Mouse (Mus musculus) stomach, postnatal 0 days (tissue): ENCODE data around the gene Tlr2. TPM values are rescaled to one million over a fixed set of nuclear protein-coding genes. Genes with fewer than 3 reads are reported as not detected.

Experiments
- ATAC-seq: fragments of 200-750 bp; cut with Nextera tagmentation; 2 replicates; pipeline ENCODE4 v1.8.0; 2017; ENCODE audit not compliant: low FRiP score, low TSS enrichment
- DNase-seq: peaks from one replicate; pipeline ENCODE4 v3.0.0-alpha.2; 2016; ENCODE audit warnings: low spot score
- H3K27ac ChIP-seq: fragments of 300-500 bp; sonication (generic); replicated peaks from 2 replicates; pipeline ENCODE4 v1.5.1; 2014; ENCODE audit warnings: mild to moderate bottlenecking, control low read depth
- H3K27me3 ChIP-seq: fragments of 300-500 bp; sonication (generic); 2 replicates; pipeline ENCODE4 v1.6.1; 2014; ENCODE audit warnings: low read length; ENCODE audit not compliant: control insufficient read depth, insufficient read depth
- H3K36me3 ChIP-seq: fragments of 300-500 bp; sonication (generic); 2 replicates; pipeline ENCODE4 v1.6.1; 2014; ENCODE audit warnings: low read length, mixed read lengths; ENCODE audit not compliant: control insufficient read depth, insufficient read depth
- H3K4me1 ChIP-seq: fragments of 300-500 bp; sonication (generic); replicated peaks from 2 replicates; pipeline ENCODE4 v1.6.1; 2014; ENCODE audit warnings: antibody characterized with exemption; ENCODE audit not compliant: control insufficient read depth, insufficient read depth
- H3K4me2 ChIP-seq: fragments of 300-500 bp; sonication (generic); replicated peaks from 2 replicates; pipeline ENCODE4 v1.6.1; 2014; ENCODE audit warnings: low read depth, mild to moderate bottlenecking, control low read depth, moderate library complexity
- H3K4me3 ChIP-seq: fragments of 300-500 bp; sonication (generic); 2 replicates; pipeline ENCODE4 v1.5.1; 2014; ENCODE audit warnings: low read depth, low read length, control low read depth
- H3K9ac ChIP-seq: fragments of 300-500 bp; sonication (generic); 2 replicates; pipeline ENCODE4 v1.6.1; 2014; ENCODE audit warnings: mild to moderate bottlenecking, low read length, control low read depth, mixed read lengths
- H3K9me3 ChIP-seq: fragments of 300-500 bp; sonication (generic); 2 replicates; pipeline ENCODE4 v1.6.1; 2016; ENCODE audit warnings: low read length; ENCODE audit not compliant: control insufficient read depth
- CTCF ChIP-seq: IDR thresholded peaks from 2 replicates; pipeline ENCODE4 v1.5.1; 2016; ENCODE audit warnings: antibody characterized with exemption, low read depth, mild to moderate bottlenecking, moderate library complexity
- EP300 ChIP-seq: optimal IDR thresholded peaks from 2 replicates; pipeline ENCODE3; 2016; ENCODE audit warnings: antibody characterized with exemption
- WGBS: fragments of 180-500 bp; shearing (Covaris S2); extraction: QIAGEN DNeasy Blood & Tissue Kit; methylation state at CpG from one replicate; pipeline ENCODE4 v1.1.7; 2014; 5-methylcytosine and 5-hydroxymethylcytosine counted together
- polyA plus RNA-seq: library from polyadenylated mRNA; unstranded; fragments of >200 nt; fragmentation: Nextera tagmentation; extraction: Ambion mirVana; gene quantifications from 2 replicates; pipeline ENCODE4 v1.2.1, GENCODE M21; 2015

The Tlr2 gene
- polyA plus RNA-seq, 1 experiment from 2014 or later, result 8.5 TPM

GRCm38 (mm10) chr3:83812863-83813262, 28.7 kb downstream of the Tlr2 start:
- no peaks in the 10 kb centered on the region for H3K36me3 ChIP-seq
- no peak overlapping the region for H3K4me3 ChIP-seq
- H3K27ac ChIP-seq, result no peak overlapping the region
- H3K9me3 ChIP-seq, result no peaks in the 10 kb centered on the region
- TF ChIP-seq EP300, result no peak
- TF ChIP-seq CTCF, result no peak
- no peak for DNase-seq
- ATAC-seq, result no peak
- no peak overlapping the region for H3K4me2 ChIP-seq
- H3K4me1 ChIP-seq, result no peaks in the 10 kb centered on the region
- H3K9ac ChIP-seq, result no peak overlapping the region
- H3K27me3 ChIP-seq, result no peaks in the 10 kb centered on the region

DNA sequence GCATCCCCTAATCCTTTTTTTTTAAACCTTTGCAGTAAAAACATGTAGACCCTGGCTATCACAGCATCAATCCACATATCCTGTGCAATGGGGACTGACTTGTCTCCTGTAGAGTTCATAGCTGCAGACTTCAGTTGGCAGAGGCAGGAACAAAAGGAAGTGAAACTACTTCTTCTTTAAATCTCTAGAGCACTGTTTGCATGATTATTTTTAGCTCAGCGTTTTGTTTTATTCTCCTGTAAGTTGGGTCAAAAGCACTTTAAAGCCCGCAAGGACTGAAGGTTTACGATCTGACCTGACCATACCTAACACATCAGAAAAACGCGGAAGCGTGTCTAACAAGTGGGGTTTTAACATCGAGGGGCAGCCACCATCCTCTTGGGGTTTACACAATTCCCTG, 29.6 kb downstream of the Tlr2 start:
- H3K36me3 ChIP-seq, result no peaks in the 10 kb centered on the region
- H3K4me2 ChIP-seq, result no peak overlapping the region
- no peak overlapping the region for H3K27ac ChIP-seq
- no peak overlapping the region for H3K4me3 ChIP-seq
- no peaks in the 10 kb centered on the region for H3K9me3 ChIP-seq
- no peaks in the 10 kb centered on the region for H3K4me1 ChIP-seq
- WGBS, result 41% methylated on average over 7 of the region's 7 CpGs
- no peaks in the 10 kb centered on the region for H3K27me3 ChIP-seq
- no peak for ATAC-seq
- no peak for DNase-seq
- H3K9ac ChIP-seq, result no peak overlapping the region
- TF ChIP-seq CTCF (no peak), EP300 (no peak)

DNA sequence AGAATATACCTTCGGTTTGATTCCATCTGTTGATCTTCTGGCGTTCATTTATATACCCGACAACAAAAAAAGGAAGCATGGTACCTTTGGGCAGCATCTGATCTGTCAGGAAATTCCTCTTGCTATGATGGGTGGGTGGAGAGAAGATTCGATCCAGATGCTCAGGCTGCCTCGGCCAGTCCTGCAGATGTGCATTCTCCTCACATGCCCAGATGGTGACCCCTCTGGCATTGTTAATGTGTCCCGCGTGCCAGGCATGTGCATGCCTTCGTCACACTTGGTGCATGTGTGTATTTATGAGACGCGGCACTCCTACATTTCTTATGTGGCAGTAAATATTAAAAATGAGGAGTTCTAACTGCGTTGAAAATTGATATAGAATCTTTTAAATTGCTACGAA, 33.1 kb downstream of the Tlr2 start:
- no peak overlapping the region for H3K4me3 ChIP-seq
- no peaks in the 10 kb centered on the region for H3K9me3 ChIP-seq
- H3K4me2 ChIP-seq, result no peak overlapping the region
- DNase-seq (no peak), ATAC-seq (no peak)
- 85% methylated on average over 12 of the region's 12 CpGs for WGBS
- no peak overlapping the region for H3K9ac ChIP-seq
- H3K27me3 ChIP-seq, result no peaks in the 10 kb centered on the region
- no peaks in the 10 kb centered on the region for H3K4me1 ChIP-seq
- H3K27ac ChIP-seq, result no peak overlapping the region
- H3K36me3 ChIP-seq, result no peaks in the 10 kb centered on the region
- TF ChIP-seq CTCF, result no peak
- TF ChIP-seq EP300, result no peak

DNA sequence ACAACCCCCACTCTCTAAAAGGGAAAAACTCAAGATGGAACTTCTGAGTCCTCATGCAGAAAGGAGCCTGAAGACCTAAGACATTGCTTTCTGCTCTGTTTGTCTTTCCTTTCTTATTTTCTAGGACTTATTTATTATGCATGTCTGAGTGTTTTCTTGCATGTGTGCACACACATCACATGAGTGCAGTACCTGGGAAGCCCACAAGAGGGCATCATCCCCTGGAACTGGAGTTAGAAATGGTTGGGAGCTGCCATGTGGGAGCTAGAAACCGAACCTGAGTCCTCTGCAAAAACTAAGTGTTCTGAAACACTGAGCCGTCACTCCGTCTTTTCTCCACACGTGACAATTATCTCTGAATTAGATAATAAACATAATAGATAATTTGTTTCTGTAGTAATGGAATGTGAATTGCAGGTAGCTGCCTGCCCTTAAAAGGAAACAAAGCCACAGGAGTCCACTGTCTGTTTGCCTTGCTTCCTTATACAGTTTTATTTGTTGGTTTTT, 39.9 kb downstream of the Tlr2 start:
- no peaks in the 10 kb centered on the region for H3K9me3 ChIP-seq
- ATAC-seq (no peak), DNase-seq (no peak)
- H3K36me3 ChIP-seq, result no peaks in the 10 kb centered on the region
- H3K27me3 ChIP-seq, result no peaks in the 10 kb centered on the region
- no peak overlapping the region for H3K4me3 ChIP-seq
- H3K4me2 ChIP-seq, result no peak overlapping the region
- H3K4me1 ChIP-seq, result no peaks in the 10 kb centered on the region
- TF ChIP-seq CTCF (peak; percentile 47), EP300 (no peak)
- 92% methylated on average over 4 of the region's 4 CpGs for WGBS
- H3K9ac ChIP-seq, result no peak overlapping the region
- H3K27ac ChIP-seq, result no peak overlapping the region

DNA sequence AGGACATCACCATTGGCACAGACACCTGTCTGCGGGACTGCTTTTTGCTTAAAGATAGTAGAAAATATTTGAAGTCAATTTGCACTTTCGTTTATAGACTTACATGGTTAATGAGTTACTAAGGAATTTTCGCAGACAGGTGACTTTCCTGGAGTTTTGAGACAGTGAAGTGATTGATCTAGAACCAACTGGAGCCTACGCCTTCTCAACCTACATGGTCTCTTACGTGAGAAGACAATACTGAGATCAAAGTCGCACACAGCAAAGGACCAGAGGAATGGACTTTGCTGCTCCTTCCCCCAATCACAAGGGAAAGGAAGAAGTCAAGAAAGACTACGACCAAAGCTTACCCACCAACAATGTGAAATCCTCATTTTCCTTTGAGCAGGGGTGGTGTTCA, 42.1 kb downstream of the Tlr2 start:
- Histone ChIP-seq H3K4me1 (no peaks in the 10 kb centered on the region), H3K36me3 (no peaks in the 10 kb centered on the region), H3K4me3 (no peak overlapping the region), H3K4me2 (no peak overlapping the region), H3K27ac (no peak overlapping the region), H3K27me3 (no peaks in the 10 kb centered on the region), H3K9me3 (no peaks in the 10 kb centered on the region), H3K9ac (no peak overlapping the region)
- DNase-seq, result no peak
- ATAC-seq, result no peak
- TF ChIP-seq EP300 (no peak), CTCF (no peak)
- 67% methylated on average over 7 of the region's 7 CpGs for WGBS

DNA sequence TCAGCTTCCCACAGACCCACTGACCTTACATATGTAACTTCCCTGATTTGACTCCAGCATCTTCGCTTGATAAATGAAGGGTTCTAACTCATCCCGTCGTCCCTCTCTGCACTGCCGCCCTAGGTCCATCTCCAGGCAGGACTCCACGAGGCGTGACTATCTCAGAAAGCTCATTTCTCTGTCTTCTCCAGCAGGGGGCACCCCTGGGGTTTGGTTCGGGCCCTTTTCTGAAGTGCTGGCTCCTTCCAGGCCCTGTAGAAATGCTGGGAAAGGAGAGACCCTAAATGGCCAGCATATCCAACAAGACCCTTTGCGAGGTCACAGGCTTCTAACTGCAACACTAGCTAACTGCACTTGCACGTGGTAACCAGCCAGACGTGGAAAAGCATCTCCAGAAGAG, 43.7 kb downstream of the Tlr2 start:
- no peaks in the 10 kb centered on the region for H3K36me3 ChIP-seq
- no peaks in the 10 kb centered on the region for H3K9me3 ChIP-seq
- no peaks in the 10 kb centered on the region for H3K4me1 ChIP-seq
- WGBS, result 4% methylated on average over 10 of the region's 10 CpGs
- DNase-seq (peak; percentile 74), ATAC-seq (peak; percentile 86)
- no peak overlapping the region for H3K27ac ChIP-seq
- no peak overlapping the region for H3K9ac ChIP-seq
- H3K27me3 ChIP-seq, result no peaks in the 10 kb centered on the region
- H3K4me3 ChIP-seq, result no peak overlapping the region
- no peak overlapping the region for H3K4me2 ChIP-seq
- TF ChIP-seq EP300, result no peak
- peak; percentile 85 for TF ChIP-seq CTCF
